Mouse (Mus musculus): ENCODE data around the gene Tmem160. TPM values are rescaled to one million over a fixed set of nuclear protein-coding genes. Genes with fewer than 3 reads are reported as not detected.
A peak's percentile ranks its signal among the peaks of the same experiment; 100 is the strongest.

Tmem160 gene
- total and polyA plus RNA-seq, 3 experiments = 30.9 to 89.1 (median 48.9) TPM

DNA sequence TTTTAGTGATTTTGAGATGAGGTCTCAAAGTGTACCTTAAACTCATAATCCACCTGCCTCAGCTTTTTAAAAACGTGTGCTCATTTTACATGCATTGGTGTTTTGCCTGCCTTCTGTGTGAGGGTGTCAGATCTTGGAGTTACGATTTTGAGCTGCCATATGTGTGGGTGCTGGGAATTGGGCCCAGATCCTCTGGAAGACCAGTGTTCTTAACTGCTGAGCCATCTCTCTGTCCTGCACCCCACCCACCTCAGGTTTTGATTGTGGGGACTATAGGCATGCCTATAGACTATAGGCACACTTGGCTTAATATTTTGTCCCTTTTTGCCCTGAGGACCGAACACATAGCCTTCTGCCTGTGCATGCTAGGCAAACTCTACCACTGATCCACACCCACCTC lies 39.6 kb downstream of the Tmem160 start:
- Histone ChIP-seq H3K4me1 (ENCODE audit: control insufficient read depth in 1 of 2, insufficient read depth in 2 of 2) (peaks cover 0 to 22% of the 10 kb centered on the region in 2 experiments; a peak in 2 of 4 replicates), H3K4me2 (ENCODE audit: insufficient read depth, low read depth, poor library complexity, severe bottlenecking) (no peak overlapping the region), H3K79me2 (replicated peaks; ENCODE audit: control insufficient read depth, extremely low read depth, insufficient read depth, poor library complexity, severe bottlenecking) (no peaks in the 10 kb centered on the region), H3K27me3 (replicated peaks) (no peaks in the 10 kb centered on the region), H3K36me3 (replicated peaks in 1 of 2; ENCODE audit: control insufficient read depth in 1 of 2, insufficient read depth in 1 of 2, low read length in 1 of 2) (peaks cover 10 to 27% of the 10 kb centered on the region in 2 experiments), H3K9ac (ENCODE audit: insufficient read depth, low read depth) (no peak overlapping the region), H3K27ac (ENCODE audit: insufficient read depth, low read depth) (no peak overlapping the region), H3K4me3 (replicated peaks in 1 of 3; ENCODE audit: low read depth in 2 of 3, low read length in 2 of 3, poor library complexity in 1 of 3) (no peak overlapping the region), H3K9me3 (replicated peaks; ENCODE audit: low read length) (no peaks in the 10 kb centered on the region)
- no peak for DNase-seq (ENCODE audit: extremely low read depth)
- TF ChIP-seq SIN3A (IDR thresholded peaks at IDR 0.05; ENCODE audit: low read length) (no peak), ELF1 (IDR thresholded peaks at IDR 0.05; ENCODE audit: low read depth, low read length) (no peak), MYC (IDR thresholded peaks at IDR 0.05; ENCODE audit: low read depth, low read length) (no peak), KAT2A (IDR thresholded peaks at IDR 0.05; ENCODE audit: insufficient replicate concordance, low read length) (no peak), POLR2A (IDR thresholded peaks at IDR 0.05; ENCODE audit: low read depth, low read length) (no peak), BHLHE40 (IDR thresholded peaks at IDR 0.05; ENCODE audit: low read depth, low read length) (no peak), CHD1 (IDR thresholded peaks at IDR 0.05; ENCODE audit: low read depth, low read length) (no peak), USF2 (conservative IDR thresholded peaks at IDR 0.05; ENCODE audit: low read depth, low read length) (no peak), ETS1 (conservative IDR thresholded peaks at IDR 0.05; ENCODE audit: low read depth, low read length) (no peak), JUND (conservative IDR thresholded peaks at IDR 0.05; ENCODE audit: low read depth, low read length) (no peak), EP300 (IDR thresholded peaks at IDR 0.05; ENCODE audit: low read length) (no peak), ZC3H11A (IDR thresholded peaks at IDR 0.05; ENCODE audit: low read depth, low read length) (no peak), POLR2AphosphoS2 (IDR thresholded peaks at IDR 0.05; ENCODE audit: low read depth, low read length) (no peak), MEF2A (IDR thresholded peaks at IDR 0.05; ENCODE audit: borderline replicate concordance, low read depth, low read length) (no peak), MAX (IDR thresholded peaks at IDR 0.05; ENCODE audit: low read length) (no peak)
- in situ Hi-C loops (cut with MboI; ENCODE audit: low pct_ligation_motif_present, low pct_unique_long_range_greater_than_20kb, low sequenced_read_pairs) (no loop called here), dilution Hi-C loops (cut with MboI; ENCODE audit: extremely low pct_ligation_motif_present, extremely low pct_unique_long_range_greater_than_20kb, low sequenced_read_pairs) (no loop called here)

DNA sequence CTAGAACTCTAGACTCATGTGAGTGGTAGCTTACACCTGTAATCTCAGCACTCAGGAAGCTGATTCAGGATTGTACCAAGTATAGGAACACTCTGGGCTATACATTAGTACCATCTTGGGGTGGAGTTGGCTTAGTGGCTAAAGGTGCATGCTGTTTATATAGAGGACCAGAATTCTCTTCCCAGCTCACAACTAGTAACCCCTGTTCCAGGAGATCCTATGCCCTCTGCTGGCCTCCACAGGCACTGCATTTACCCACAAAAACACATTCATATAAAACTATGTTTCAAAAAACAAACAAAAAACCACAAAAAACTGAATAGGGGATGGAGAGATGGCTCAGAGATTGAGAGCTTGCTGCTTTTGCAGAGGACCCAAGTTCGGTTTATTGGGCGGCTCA lies 40.8 kb downstream of the Tmem160 start:
- no peak overlapping the region for H3K4me2 ChIP-seq (ENCODE audit: insufficient read depth, low read depth, poor library complexity, severe bottlenecking)
- H3K27me3 ChIP-seq (replicated peaks) = no peaks in the 10 kb centered on the region
- no peaks in the 10 kb centered on the region for H3K9me3 ChIP-seq (replicated peaks; ENCODE audit: low read length)
- H3K27ac ChIP-seq (ENCODE audit: insufficient read depth, low read depth) = no peak overlapping the region
- peak; percentile 34 for DNase-seq (ENCODE audit: extremely low read depth)
- dilution Hi-C loops (cut with MboI; ENCODE audit: extremely low pct_ligation_motif_present, extremely low pct_unique_long_range_greater_than_20kb, low sequenced_read_pairs) = no loop called here
- no peaks in the 10 kb centered on the region for H3K79me2 ChIP-seq (replicated peaks; ENCODE audit: control insufficient read depth, extremely low read depth, insufficient read depth, poor library complexity, severe bottlenecking)
- peaks cover 0 to 19% of the 10 kb centered on the region in 2 experiments; a peak in 2 of 4 replicates for H3K4me1 ChIP-seq (ENCODE audit: control insufficient read depth in 1 of 2, insufficient read depth in 2 of 2)
- no peak overlapping the region for H3K9ac ChIP-seq (ENCODE audit: insufficient read depth, low read depth)
- in situ Hi-C loops (cut with MboI; ENCODE audit: low pct_ligation_motif_present, low pct_unique_long_range_greater_than_20kb, low sequenced_read_pairs) = no loop called here
- TF ChIP-seq CHD1 (IDR thresholded peaks at IDR 0.05; ENCODE audit: low read depth, low read length) (no peak), PAX5 (IDR thresholded peaks at IDR 0.05; ENCODE audit: low read length) (no peak), CTCF (conservative IDR thresholded peaks at IDR 0.05 in 1 of 2, IDR thresholded peaks at IDR 0.05 in 1 of 2; ENCODE audit: low read depth in 2 of 2, low read length in 2 of 2) (peak; percentile 67 to 80; a peak in 3 of 4 replicates), GABPA (IDR thresholded peaks at IDR 0.05; ENCODE audit: insufficient replicate concordance, low read depth, low read length) (no peak), CHD2 (IDR thresholded peaks at IDR 0.05; ENCODE audit: low read length) (no peak), SMC3 (IDR thresholded peaks at IDR 0.05; ENCODE audit: low read depth, low read length) (peak; percentile 37)
- no peak overlapping the region for H3K4me3 ChIP-seq (replicated peaks in 1 of 3; ENCODE audit: low read depth in 2 of 3, low read length in 2 of 3, poor library complexity in 1 of 3)
- peaks cover 19 to 38% of the 10 kb centered on the region in 2 experiments for H3K36me3 ChIP-seq (replicated peaks in 1 of 2; ENCODE audit: control insufficient read depth in 1 of 2, insufficient read depth in 1 of 2, low read length in 1 of 2)

Measured in CH12.LX (cell line).